Mouse (Mus musculus): ENCODE results near the gene Egf.

DNA sequence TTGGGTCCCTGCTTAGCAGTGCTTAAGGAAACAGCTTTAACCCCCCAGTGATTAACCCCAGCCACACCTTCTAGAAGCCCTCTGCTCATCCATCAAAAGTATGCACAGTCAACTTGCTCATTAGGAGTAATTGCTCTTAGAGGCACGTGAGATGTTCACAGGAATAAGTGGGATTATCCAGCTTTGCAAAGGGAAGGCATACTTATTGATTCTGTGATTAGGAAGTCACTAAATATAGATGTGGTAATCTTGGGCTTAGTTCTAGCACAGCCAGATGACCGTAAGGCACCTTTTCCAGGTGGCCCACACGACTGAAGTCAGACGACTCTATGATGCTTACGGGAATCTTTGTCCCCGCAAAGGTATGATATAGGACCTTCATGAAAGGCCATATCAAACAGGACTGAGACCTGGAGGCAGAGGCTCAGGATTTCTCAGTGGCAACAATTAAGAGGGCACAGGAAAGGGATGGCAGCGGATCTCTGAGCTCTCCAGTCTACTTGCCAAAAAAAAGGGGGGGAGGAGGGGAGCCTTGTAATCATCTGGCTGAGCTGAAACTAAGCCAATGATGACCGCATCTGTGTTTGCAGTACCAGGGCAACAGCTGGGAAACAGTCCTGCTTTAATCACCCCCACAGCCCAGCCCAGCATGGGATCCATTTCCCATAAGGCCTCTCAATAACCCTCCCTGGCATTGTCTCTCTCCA, 105.4 kb downstream of the Egf start:
- TF ChIP-seq CTCF (IDR thresholded peaks at IDR 0.05; ENCODE audit: low read depth) (no peak), EP300 (optimal IDR thresholded peaks at IDR 0.05) (no peak)
